Mouse (Mus musculus) embryonic facial prominence, embryonic 14.5 days (tissue): ENCODE measurements around the gene Arhgap40. TPM values are rescaled to one million over a fixed set of nuclear protein-coding genes. Genes with fewer than 3 reads are reported as not detected.

ENCODE experiments used
- ATAC-seq: fragments of 200-750 bp; cut with Nextera tagmentation; 2 replicates; pipeline ENCODE4 v1.8.0; 2017; ENCODE audit warnings: low read depth, moderate number of reproducible peaks, moderate TSS enrichment
- DNase-seq: peaks from one replicate; pipeline ENCODE4 v3.0.0-alpha.2; 2015; ENCODE audit warnings: low spot score
- H3K27ac ChIP-seq: fragments of 300-500 bp; sonication (generic); replicated peaks from 2 replicates; pipeline ENCODE4 v1.5.1; 2014; ENCODE audit warnings: low read depth, mild to moderate bottlenecking, low read length, moderate library complexity
- H3K27me3 ChIP-seq: fragments of 300-500 bp; sonication (generic); replicated peaks from 2 replicates; pipeline ENCODE4 v1.6.1; 2014; ENCODE audit warnings: low read length; ENCODE audit not compliant: control insufficient read depth, insufficient read depth
- H3K36me3 ChIP-seq: fragments of 300-500 bp; sonication (generic); 2 replicates; pipeline ENCODE4 v1.6.1; 2014; ENCODE audit warnings: low read length, mixed read lengths; ENCODE audit not compliant: control insufficient read depth, insufficient read depth
- H3K4me1 ChIP-seq: fragments of 300-500 bp; sonication (generic); 2 replicates; pipeline ENCODE4 v1.6.1; 2014; ENCODE audit warnings: antibody characterized with exemption, low read length; ENCODE audit not compliant: control insufficient read depth, insufficient read depth
- H3K4me2 ChIP-seq: fragments of 300-500 bp; sonication (generic); 2 replicates; pipeline ENCODE4 v1.6.1; 2014; ENCODE audit warnings: low read depth, mild to moderate bottlenecking, low read length, moderate library complexity, mixed read lengths
- H3K4me3 ChIP-seq: fragments of 300-500 bp; sonication (generic); 2 replicates; pipeline ENCODE4 v1.5.1; 2014; ENCODE audit warnings: low read depth, mild to moderate bottlenecking, low read length
- H3K9ac ChIP-seq: fragments of 300-500 bp; sonication (generic); 2 replicates; pipeline ENCODE4 v1.6.1; 2014; ENCODE audit warnings: low read depth, mild to moderate bottlenecking, low read length, moderate library complexity, mixed read lengths
- H3K9me3 ChIP-seq: fragments of 300-500 bp; sonication (generic); 2 replicates; pipeline ENCODE4 v1.6.1; 2016; ENCODE audit warnings: low read length; ENCODE audit not compliant: control insufficient read depth
- WGBS: fragments of 180-500 bp; shearing (Covaris S2); extraction: QIAGEN DNeasy Blood & Tissue Kit; methylation state at CpG from one replicate; pipeline ENCODE4 v1.1.7; 2014; 5-methylcytosine and 5-hydroxymethylcytosine counted together
- polyA plus RNA-seq: library from polyadenylated mRNA; unstranded; fragments of >200 nt; fragmentation: Nextera tagmentation; extraction: Ambion mirVana; gene quantifications from 2 replicates; pipeline ENCODE4 v1.2.1, GENCODE M21; 2014

The Arhgap40 gene
- polyA plus RNA-seq, 1 experiment from 2014 or later = 2.6 TPM

- Histone ChIP-seq H3K9me3 (no peaks in the 10 kb centered on the region), H3K36me3 (no peaks in the 10 kb centered on the region), H3K4me1 (no peaks in the 10 kb centered on the region), H3K4me2 (no peak overlapping the region), H3K9ac (no peak overlapping the region), H3K4me3 (no peak overlapping the region), H3K27me3 (no peaks in the 10 kb centered on the region), H3K27ac (no peak overlapping the region)
- DNase-seq (peak; percentile 86), ATAC-seq (no peak)
- WGBS = 9% methylated on average over 12 of the region's 12 CpGs
Measured at GRCm38 (mm10) chr2:158584621-158585358, 72.2 kb downstream of the Arhgap40 start.

- no peaks in the 10 kb centered on the region for H3K4me1 ChIP-seq
- H3K4me3 ChIP-seq = no peak overlapping the region
- DNase-seq (no peak), ATAC-seq (no peak)
- H3K4me2 ChIP-seq = no peak overlapping the region
- H3K9ac ChIP-seq = no peak overlapping the region
- WGBS = 29% methylated on average over 8 of the region's 8 CpGs
- no peaks in the 10 kb centered on the region for H3K27me3 ChIP-seq
- H3K36me3 ChIP-seq = no peaks in the 10 kb centered on the region
- H3K27ac ChIP-seq = no peak overlapping the region
- no peaks in the 10 kb centered on the region for H3K9me3 ChIP-seq
Measured at GRCm38 (mm10) chr2:158588524-158589271, 76.1 kb downstream of the Arhgap40 start.

DNA sequence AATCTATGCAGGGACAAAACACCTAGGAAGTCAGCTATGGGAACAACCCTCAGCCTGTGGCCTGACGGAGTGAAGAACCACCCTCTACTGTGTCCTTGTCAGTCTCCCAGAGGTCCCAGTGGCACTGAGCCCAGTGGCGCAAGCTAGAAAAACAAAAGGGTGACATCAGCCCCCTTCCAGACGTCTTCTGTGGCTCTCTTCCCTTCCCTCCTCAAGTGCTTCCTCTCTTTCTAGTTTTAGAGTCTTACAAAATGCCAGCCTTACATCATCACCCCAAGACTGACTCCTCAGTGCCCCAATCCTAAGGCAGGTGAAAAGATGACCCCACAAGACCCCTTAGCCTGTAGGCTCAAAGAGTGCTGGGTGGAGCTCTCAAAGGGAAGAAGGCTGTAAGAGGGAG is 77.9 kb downstream of the Arhgap40 start:
- ATAC-seq (no peak), DNase-seq (no peak)
- Histone ChIP-seq H3K4me2 (no peak overlapping the region), H3K27ac (no peak overlapping the region), H3K36me3 (no peaks in the 10 kb centered on the region), H3K9ac (no peak overlapping the region), H3K4me3 (no peak overlapping the region), H3K4me1 (no peaks in the 10 kb centered on the region), H3K9me3 (no peaks in the 10 kb centered on the region), H3K27me3 (peaks cover 4% of the 10 kb centered on the region; the same call in 1 of the 2 replicates)
- WGBS = 61% methylated on average over 3 of the region's 3 CpGs

DNA sequence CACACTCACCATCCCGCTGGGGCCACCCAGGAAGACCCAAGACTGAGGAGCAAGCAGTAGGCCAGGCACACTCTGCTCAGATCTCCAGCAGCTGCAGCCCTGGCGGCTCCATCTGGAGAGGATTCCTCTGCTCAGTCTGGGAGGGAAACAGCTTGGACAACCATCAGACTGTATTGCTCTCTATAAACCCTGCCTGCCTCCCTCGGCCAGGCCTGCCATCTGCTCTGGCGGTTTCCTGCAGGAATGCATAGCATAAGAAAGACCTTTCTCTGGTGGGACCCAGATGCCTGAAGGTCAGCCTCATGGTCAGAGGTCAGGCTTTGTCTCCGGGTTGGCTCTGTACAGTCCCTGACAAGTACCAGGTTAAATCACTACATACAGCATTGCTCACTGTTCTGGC is 78.7 kb downstream of the Arhgap40 start:
- no peak overlapping the region for H3K4me3 ChIP-seq
- peaks cover 8% of the 10 kb centered on the region; the same call in 1 of the 2 replicates for H3K27me3 ChIP-seq
- no peak overlapping the region for H3K9ac ChIP-seq
- WGBS = 28% methylated on average over 5 of the region's 5 CpGs
- no peaks in the 10 kb centered on the region for H3K9me3 ChIP-seq
- H3K27ac ChIP-seq = no peak overlapping the region
- no peaks in the 10 kb centered on the region for H3K36me3 ChIP-seq
- H3K4me1 ChIP-seq = no peaks in the 10 kb centered on the region
- ATAC-seq (peak; percentile 41; the same call in 1 of the 2 replicates), DNase-seq (no peak)
- no peak overlapping the region for H3K4me2 ChIP-seq

- no peak overlapping the region for H3K4me3 ChIP-seq
- no peak overlapping the region for H3K27ac ChIP-seq
- H3K36me3 ChIP-seq = no peaks in the 10 kb centered on the region
- DNase-seq (no peak), ATAC-seq (no peak)
- no peaks in the 10 kb centered on the region for H3K4me1 ChIP-seq
- no peak overlapping the region for H3K4me2 ChIP-seq
- 87% methylated on average over 4 of the region's 4 CpGs for WGBS
- no peak overlapping the region for H3K9ac ChIP-seq
- peaks cover 12% of the 10 kb centered on the region; the same call in 1 of the 2 replicates for H3K27me3 ChIP-seq
- H3K9me3 ChIP-seq = no peaks in the 10 kb centered on the region
Measured at GRCm38 (mm10) chr2:158593371-158593770, 80.8 kb downstream of the Arhgap40 start.

- H3K9ac ChIP-seq = no peak overlapping the region
- H3K27ac ChIP-seq = no peak overlapping the region
- H3K9me3 ChIP-seq = no peaks in the 10 kb centered on the region
- H3K4me2 ChIP-seq = no peak overlapping the region
- peaks cover 12% of the 10 kb centered on the region; the same call in 1 of the 2 replicates for H3K27me3 ChIP-seq
- ATAC-seq = peak; percentile 75; the same call in 1 of the 2 replicates
- no peaks in the 10 kb centered on the region for H3K36me3 ChIP-seq
- H3K4me3 ChIP-seq = no peak overlapping the region
- no peaks in the 10 kb centered on the region for H3K4me1 ChIP-seq
- peak; percentile 72 for DNase-seq
- WGBS = 0% methylated on average over 11 of the region's 12 CpGs
Measured at GRCm38 (mm10) chr2:158595103-158595502, 82.5 kb downstream of the Arhgap40 start.

GRCm38 (mm10) chr2:158595577-158595976 is 83.0 kb downstream of the Arhgap40 start:
- H3K9me3 ChIP-seq = no peaks in the 10 kb centered on the region
- H3K4me3 ChIP-seq = no peak overlapping the region
- H3K36me3 ChIP-seq = no peaks in the 10 kb centered on the region
- no peak for ATAC-seq
- peaks cover 12% of the 10 kb centered on the region; the same call in 1 of the 2 replicates for H3K27me3 ChIP-seq
- H3K9ac ChIP-seq = no peak overlapping the region
- H3K4me2 ChIP-seq = no peak overlapping the region
- no peak overlapping the region for H3K27ac ChIP-seq
- DNase-seq = no peak
- WGBS = 25% methylated on average over 7 of the region's 7 CpGs
- no peaks in the 10 kb centered on the region for H3K4me1 ChIP-seq

GRCm38 (mm10) chr2:158596803-158597202 is 84.2 kb downstream of the Arhgap40 start:
- Histone ChIP-seq H3K9ac (no peak overlapping the region), H3K4me2 (no peak overlapping the region), H3K4me3 (no peak overlapping the region), H3K9me3 (no peaks in the 10 kb centered on the region), H3K36me3 (no peaks in the 10 kb centered on the region), H3K27ac (no peak overlapping the region), H3K4me1 (no peaks in the 10 kb centered on the region), H3K27me3 (peaks cover 21% of the 10 kb centered on the region)
- 50% methylated on average over 1 of the region's 1 CpGs for WGBS
- no peak for DNase-seq
- no peak for ATAC-seq
